Mouse (Mus musculus): Measurements from ENCODE around the gene Blcap.

The Blcap gene

GRCm38 (mm10) chr2:157559858-157560257 is 11.2 kb downstream of the Blcap start, which contains the start of gene Nnat:
Gene Nnat, plus strand, starts transcription at chr2:157560078.
- no peak for DNase-seq (ENCODE audit: low spot score in 2 of 2)

GRCm38 (mm10) chr2:157559440-157559839 is 11.6 kb downstream of the Blcap start:
- no peak for DNase-seq (ENCODE audit: low spot score in 2 of 2)

- DNase-seq (ENCODE audit: low spot score in 2 of 2) = no peak
These were observed 12.6 kb downstream of the Blcap start for GRCm38 (mm10) chr2:157558520-157558919.

- DNase-seq (ENCODE audit: low spot score in 2 of 2) = no peak
These were observed 13.0 kb downstream of the Blcap start for GRCm38 (mm10) chr2:157558051-157558450.

GRCm38 (mm10) chr2:157556074-157556698 is 14.9 kb downstream of the Blcap start:
- DNase-seq (ENCODE audit: low spot score in 2 of 2) = no peak

GRCm38 (mm10) chr2:157552158-157552886 is 18.8 kb downstream of the Blcap start:
- no peak for DNase-seq (ENCODE audit: low spot score in 2 of 2)

GRCm38 (mm10) chr2:157550292-157550691 is 20.8 kb downstream of the Blcap start:
- DNase-seq (ENCODE audit: low spot score in 2 of 2) = no peak

GRCm38 (mm10) chr2:157546686-157547085 is 24.4 kb downstream of the Blcap start:
- DNase-seq (ENCODE audit: low spot score in 2 of 2) = no peak

GRCm38 (mm10) chr2:157544333-157544888 is 26.7 kb downstream of the Blcap start:
- DNase-seq (ENCODE audit: low spot score in 2 of 2) = no peak

GRCm38 (mm10) chr2:157542415-157542814 is 28.7 kb downstream of the Blcap start:
- no peak for DNase-seq (ENCODE audit: low spot score in 2 of 2)

- no peak for DNase-seq (ENCODE audit: low spot score in 2 of 2)
These were observed 29.4 kb downstream of the Blcap start for GRCm38 (mm10) chr2:157541631-157542030.

GRCm38 (mm10) chr2:157540953-157541569 is 30.0 kb downstream of the Blcap start:
- no peak for DNase-seq (ENCODE audit: low spot score in 2 of 2)

GRCm38 (mm10) chr2:157540073-157540952 is 30.8 kb downstream of the Blcap start:
- DNase-seq (ENCODE audit: low spot score in 2 of 2) = no peak

GRCm38 (mm10) chr2:157537118-157537517 is 34.0 kb downstream of the Blcap start:
- DNase-seq (ENCODE audit: low spot score in 2 of 2) = no peak

GRCm38 (mm10) chr2:157536476-157537081 is 34.5 kb downstream of the Blcap start:
- DNase-seq (ENCODE audit: low spot score in 2 of 2) = no peak

GRCm38 (mm10) chr2:157534163-157534562 is 36.9 kb downstream of the Blcap start:
- no peak for DNase-seq (ENCODE audit: low spot score in 2 of 2)

GRCm38 (mm10) chr2:157531681-157532426 is 39.2 kb downstream of the Blcap start:
- DNase-seq (ENCODE audit: low spot score in 2 of 2) = no peak

- no peak for DNase-seq (ENCODE audit: low spot score in 2 of 2)
These were observed 40.8 kb downstream of the Blcap start for GRCm38 (mm10) chr2:157530056-157530955.

GRCm38 (mm10) chr2:157522556-157522955 is 48.5 kb downstream of the Blcap start:
- no peak for DNase-seq (ENCODE audit: low spot score in 2 of 2)

Data from natural killer cell, adult 2 months (primary cell).